Mouse (Mus musculus) liver, postnatal 0 days (tissue): ENCODE data around the gene Lamb1. TPM values are rescaled to one million over a fixed set of nuclear protein-coding genes. Genes with fewer than 3 reads are reported as not detected.

Experiments
- ATAC-seq: fragments of 200-750 bp; cut with Nextera tagmentation; 2 replicates; pipeline ENCODE4 v1.8.0; 2017; ENCODE audit warnings: mild to moderate bottlenecking, moderate library complexity
- DNase-seq: peaks from one replicate; pipeline ENCODE4 v3.0.0-alpha.2; 2016
- H3K27ac ChIP-seq: fragments of 300-500 bp; sonication (generic); 2 replicates; pipeline ENCODE4 v1.5.1; 2014; ENCODE audit warnings: antibody characterized with exemption, moderate library complexity, mild to moderate bottlenecking, low read depth
- H3K27me3 ChIP-seq: fragments of 300-500 bp; sonication (generic); 2 replicates; pipeline ENCODE4 v1.6.1; 2014; ENCODE audit warnings: low read length, control low read depth, mixed read lengths; ENCODE audit not compliant: insufficient read depth
- H3K36me3 ChIP-seq: fragments of 300-500 bp; sonication (generic); replicated peaks from 2 replicates; pipeline ENCODE4 v1.6.1; 2014; ENCODE audit warnings: mild to moderate bottlenecking, control low read depth, low read length, moderate library complexity, mixed read lengths; ENCODE audit not compliant: insufficient read depth
- H3K4me1 ChIP-seq: fragments of 300-500 bp; sonication (generic); 2 replicates; pipeline ENCODE4 v1.6.1; 2014; ENCODE audit warnings: antibody characterized with exemption, mild to moderate bottlenecking, control low read depth; ENCODE audit not compliant: insufficient read depth
- H3K4me2 ChIP-seq: fragments of 300-500 bp; sonication (generic); 2 replicates; pipeline ENCODE4 v1.6.1; 2014; ENCODE audit warnings: low read depth, mild to moderate bottlenecking, low read length, moderate library complexity, mixed read lengths
- H3K4me3 ChIP-seq: fragments of 300-500 bp; sonication (generic); 2 replicates; pipeline ENCODE4 v1.5.1; 2014; ENCODE audit warnings: low read depth, low read length
- H3K9ac ChIP-seq: fragments of 300-500 bp; sonication (generic); replicated peaks from 2 replicates; pipeline ENCODE4 v1.6.1; 2014; ENCODE audit warnings: mild to moderate bottlenecking, moderate library complexity
- H3K9me3 ChIP-seq: fragments of 300-500 bp; sonication (generic); 2 replicates; pipeline ENCODE4 v1.6.1; 2016; ENCODE audit warnings: mild to moderate bottlenecking, control low read depth, low read length, mixed read lengths
- CTCF ChIP-seq: sonication (generic); IDR thresholded peaks from 2 replicates; pipeline ENCODE4 v1.5.1; 2016; ENCODE audit warnings: antibody characterized with exemption, low read depth
- EP300 ChIP-seq: IDR thresholded peaks from 2 replicates; pipeline ENCODE4 v1.6.1; 2016; ENCODE audit warnings: antibody characterized with exemption, low read depth, mild to moderate bottlenecking
- WGBS: fragments of 180-500 bp; shearing (Covaris S2); extraction: QIAGEN DNeasy Blood & Tissue Kit; methylation state at CpG from one replicate; pipeline ENCODE4 v1.1.7; 2014; ENCODE audit not compliant: insufficient replicate concordance; 5-methylcytosine and 5-hydroxymethylcytosine counted together
- polyA plus RNA-seq: library from polyadenylated mRNA; unstranded; fragments of >200 nt; fragmentation: Nextera tagmentation; extraction: Ambion mirVana; gene quantifications from 2 replicates; pipeline ENCODE4 v1.2.1, GENCODE M21; 2015

Gene Lamb1
- polyA plus RNA-seq, 1 experiment from 2014 or later: 3.1 TPM

- Histone ChIP-seq H3K4me2 (no peak overlapping the region), H3K27me3 (no peaks in the 10 kb centered on the region), H3K9ac (no peak overlapping the region), H3K36me3 (no peaks in the 10 kb centered on the region), H3K9me3 (no peaks in the 10 kb centered on the region), H3K4me3 (no peak overlapping the region), H3K27ac (no peak overlapping the region), H3K4me1 (no peaks in the 10 kb centered on the region)
- TF ChIP-seq EP300 (no peak), CTCF (no peak)
- WGBS: 67% methylated on average over 5 of the region's 5 CpGs
- DNase-seq: no peak
- no peak for ATAC-seq
Observed at GRCm38 (mm10) chr12:31312281-31312680, 47.2 kb downstream of the Lamb1 start.

- no peak for DNase-seq
- WGBS: 87% methylated on average over 4 of the region's 4 CpGs
- Histone ChIP-seq H3K4me2 (no peak overlapping the region), H3K9ac (no peak overlapping the region), H3K4me3 (no peak overlapping the region), H3K27me3 (no peaks in the 10 kb centered on the region), H3K9me3 (no peaks in the 10 kb centered on the region), H3K27ac (no peak overlapping the region), H3K4me1 (no peaks in the 10 kb centered on the region), H3K36me3 (no peaks in the 10 kb centered on the region)
- no peak for ATAC-seq
- TF ChIP-seq CTCF (no peak), EP300 (no peak)
Observed at GRCm38 (mm10) chr12:31313136-31313535, 48.1 kb downstream of the Lamb1 start.

- TF ChIP-seq CTCF: no peak
- Histone ChIP-seq H3K36me3 (no peaks in the 10 kb centered on the region), H3K4me1 (no peaks in the 10 kb centered on the region), H3K9me3 (no peaks in the 10 kb centered on the region), H3K9ac (no peak overlapping the region), H3K27ac (no peak overlapping the region), H3K27me3 (no peaks in the 10 kb centered on the region), H3K4me2 (no peak overlapping the region), H3K4me3 (no peak overlapping the region)
- no peak for DNase-seq
- no peak for ATAC-seq
- 80% methylated on average over 7 of the region's 7 CpGs for WGBS
Observed at GRCm38 (mm10) chr12:31314310-31314709, 49.3 kb downstream of the Lamb1 start.

- no peak for ATAC-seq
- 77% methylated on average over 6 of the region's 6 CpGs for WGBS
- H3K9me3 ChIP-seq: no peaks in the 10 kb centered on the region
- H3K27me3 ChIP-seq: no peaks in the 10 kb centered on the region
- TF ChIP-seq EP300 (no peak), CTCF (no peak)
- no peaks in the 10 kb centered on the region for H3K4me1 ChIP-seq
- H3K27ac ChIP-seq: no peak overlapping the region
- no peak overlapping the region for H3K4me2 ChIP-seq
- H3K4me3 ChIP-seq: no peak overlapping the region
- no peak overlapping the region for H3K9ac ChIP-seq
- DNase-seq: no peak
- H3K36me3 ChIP-seq: no peaks in the 10 kb centered on the region
Observed at GRCm38 (mm10) chr12:31315961-31316360, 50.9 kb downstream of the Lamb1 start.

GRCm38 (mm10) chr12:31317670-31318408 lies 52.8 kb downstream of the Lamb1 start:
- Histone ChIP-seq H3K4me3 (no peak overlapping the region), H3K4me2 (no peak overlapping the region), H3K36me3 (no peaks in the 10 kb centered on the region), H3K27ac (no peak overlapping the region), H3K9ac (no peak overlapping the region), H3K4me1 (no peaks in the 10 kb centered on the region), H3K27me3 (no peaks in the 10 kb centered on the region), H3K9me3 (no peaks in the 10 kb centered on the region)
- no peak for TF ChIP-seq CTCF
- no peak for TF ChIP-seq EP300
- no peak for DNase-seq
- WGBS: 75% methylated on average over 7 of the region's 7 CpGs
- no peak for ATAC-seq

GRCm38 (mm10) chr12:31318409-31318963 lies 53.5 kb downstream of the Lamb1 start:
- Histone ChIP-seq H3K4me1 (no peaks in the 10 kb centered on the region), H3K9me3 (no peaks in the 10 kb centered on the region), H3K4me2 (no peak overlapping the region), H3K4me3 (no peak overlapping the region), H3K27me3 (no peaks in the 10 kb centered on the region), H3K27ac (no peak overlapping the region), H3K9ac (no peak overlapping the region), H3K36me3 (no peaks in the 10 kb centered on the region)
- ATAC-seq (no peak), DNase-seq (no peak)
- TF ChIP-seq EP300 (no peak), CTCF (no peak)
- 77% methylated on average over 10 of the region's 10 CpGs for WGBS
